Mouse (Mus musculus) embryonic facial prominence, embryonic 13.5 days (tissue): Measurements from ENCODE around the gene Cisd3. TPM values are rescaled to one million over a fixed set of nuclear protein-coding genes. Genes with fewer than 3 reads are reported as not detected.
"Not testable (repeated sequence)": the region's sequence is repeated elsewhere in the genome, so short reads cannot be mapped to it uniquely, and the experiment has no call there.

ENCODE experiments used
- ATAC-seq: fragments of 200-750 bp; cut with Nextera tagmentation; 2 replicates; pipeline ENCODE4 v1.8.0; 2017; ENCODE audit warnings: low read depth; ENCODE audit not compliant: insufficient number of reproducible peaks, insufficient read depth, low FRiP score, low TSS enrichment
- H3K27ac ChIP-seq: fragments of 300-500 bp; sonication (generic); 2 replicates; pipeline ENCODE4 v1.5.1; 2015; ENCODE audit warnings: moderate library complexity, mild to moderate bottlenecking, inconsistent platforms
- H3K27me3 ChIP-seq: fragments of 300-500 bp; sonication (generic); 2 replicates; pipeline ENCODE4 v1.6.1; 2015; ENCODE audit warnings: mild to moderate bottlenecking, inconsistent platforms
- H3K36me3 ChIP-seq: fragments of 300-500 bp; sonication (generic); 2 replicates; pipeline ENCODE4 v1.6.1; 2015; ENCODE audit warnings: mild to moderate bottlenecking, inconsistent platforms
- H3K4me1 ChIP-seq: fragments of 300-500 bp; sonication (generic); 2 replicates; pipeline ENCODE4 v1.6.1; 2015; ENCODE audit warnings: inconsistent platforms
- H3K4me2 ChIP-seq: fragments of 300-500 bp; sonication (generic); 2 replicates; pipeline ENCODE4 v1.6.1; 2015; ENCODE audit warnings: moderate library complexity, mild to moderate bottlenecking, inconsistent platforms
- H3K4me3 ChIP-seq: fragments of 300-500 bp; sonication (generic); 2 replicates; pipeline ENCODE4 v1.5.1; 2015; ENCODE audit warnings: mild to moderate bottlenecking, inconsistent platforms
- H3K9ac ChIP-seq: fragments of 300-500 bp; sonication (generic); 2 replicates; pipeline ENCODE4 v1.6.1; 2015; ENCODE audit warnings: mild to moderate bottlenecking, inconsistent platforms
- H3K9me3 ChIP-seq: fragments of 300-500 bp; sonication (generic); 2 replicates; pipeline ENCODE4 v1.6.1; 2016; ENCODE audit warnings: inconsistent platforms
- WGBS: fragments of 180-500 bp; shearing (Covaris S2); methylation state at CpG from one replicate; pipeline ENCODE4 v1.1.7; 2015; ENCODE audit warnings: mixed read lengths; 5-methylcytosine and 5-hydroxymethylcytosine counted together
- polyA plus RNA-seq: library from polyadenylated mRNA; unstranded; fragments of >200 nt; fragmentation: Nextera tagmentation; extraction: Ambion mirVana; gene quantifications from 2 replicates; pipeline ENCODE4 v1.2.1, GENCODE M21; 2015

The Cisd3 gene
- 12.5 and 13.4 TPM in 2 replicates for polyA plus RNA-seq

GRCm38 (mm10) chr11:97685613-97686321 is at the start of gene Cisd3:
Gene Cisd3, plus strand, starts transcription at chr11:97685826.
- Histone ChIP-seq H3K9me3 (no peaks in the 10 kb centered on the region), H3K4me3 (peak within 1 kb of the TSS; percentile 43), H3K27me3 (no peaks in the 10 kb centered on the region), H3K27ac (no peak within 1 kb of the TSS), H3K36me3 (peaks cover 51% of the 10 kb centered on the region), H3K9ac (peak within 1 kb of the TSS; percentile 55), H3K4me1 (peaks cover 22% of the 10 kb centered on the region), H3K4me2 (peak within 1 kb of the TSS; percentile 80)
- WGBS, result 1% methylated on average over 43 of the region's 43 CpGs
- ATAC-seq, result peak; percentile 73

DNA sequence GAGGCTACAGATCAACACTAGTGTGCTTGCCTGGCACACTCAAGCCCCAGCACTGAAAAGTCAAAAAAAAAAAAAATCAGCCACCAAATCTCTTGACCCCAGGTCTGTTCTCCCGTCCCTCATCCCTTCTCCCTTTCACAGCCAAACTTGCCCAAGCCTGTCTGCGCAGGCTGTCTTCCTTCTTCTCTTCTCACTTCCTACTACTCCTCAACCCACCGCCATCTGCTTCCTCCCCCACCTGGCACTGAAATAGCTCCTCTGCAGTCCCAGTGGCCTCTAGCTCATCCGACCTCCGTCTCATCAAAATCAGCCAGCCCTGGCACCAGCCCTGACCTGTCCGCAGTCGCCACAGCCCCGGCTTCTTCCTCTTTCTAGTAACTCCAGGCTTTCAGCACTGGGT is 44.0 kb upstream of the Cisd3 start:
- Histone ChIP-seq H3K9me3 (no peaks in the 10 kb centered on the region), H3K36me3 (no peaks in the 10 kb centered on the region), H3K27ac (no peak overlapping the region), H3K9ac (no peak overlapping the region), H3K4me2 (no peak overlapping the region), H3K4me1 (no peaks in the 10 kb centered on the region), H3K4me3 (no peak overlapping the region), H3K27me3 (no peaks in the 10 kb centered on the region)
- ATAC-seq, result no peak
- 56% methylated on average over 8 of the region's 8 CpGs for WGBS

- Histone ChIP-seq H3K4me3 (no peak overlapping the region), H3K27me3 (no peaks in the 10 kb centered on the region), H3K36me3 (no peaks in the 10 kb centered on the region), H3K4me1 (no peaks in the 10 kb centered on the region), H3K27ac (no peak overlapping the region), H3K9ac (no peak overlapping the region), H3K9me3 (no peaks in the 10 kb centered on the region), H3K4me2 (no peak overlapping the region)
- no peak for ATAC-seq
- 51% methylated on average over 2 of the region's 2 CpGs for WGBS
These were observed 42.9 kb upstream of the Cisd3 start for GRCm38 (mm10) chr11:97642746-97643145.

GRCm38 (mm10) chr11:97643380-97644055 is 42.1 kb upstream of the Cisd3 start:
- Histone ChIP-seq H3K36me3 (no peaks in the 10 kb centered on the region), H3K4me2 (no peak overlapping the region), H3K27me3 (no peaks in the 10 kb centered on the region), H3K4me3 (no peak overlapping the region), H3K9ac (no peak overlapping the region), H3K4me1 (no peaks in the 10 kb centered on the region), H3K27ac (no peak overlapping the region), H3K9me3 (no peaks in the 10 kb centered on the region)
- ATAC-seq, result no peak
- WGBS, result 77% methylated on average over 8 of the region's 8 CpGs

GRCm38 (mm10) chr11:97644834-97645233 is 40.8 kb upstream of the Cisd3 start:
- no peaks in the 10 kb centered on the region for H3K4me1 ChIP-seq

GRCm38 (mm10) chr11:97648541-97648940 is 37.1 kb upstream of the Cisd3 start:
- not testable (repeated sequence) for H3K4me2 ChIP-seq, H3K27ac ChIP-seq, H3K9me3 ChIP-seq, H3K4me3 ChIP-seq, H3K9ac ChIP-seq, H3K36me3 ChIP-seq, H3K4me1 ChIP-seq, H3K27me3 ChIP-seq, ATAC-seq
- 78% methylated on average over 4 of the region's 4 CpGs for WGBS

More at GRCm38 (mm10) chr11:97644834-97645233, 40.8 kb upstream of the Cisd3 start:
- H3K9me3 ChIP-seq, result no peaks in the 10 kb centered on the region
- no peaks in the 10 kb centered on the region for H3K27me3 ChIP-seq
- no peak overlapping the region for H3K27ac ChIP-seq
- H3K36me3 ChIP-seq, result no peaks in the 10 kb centered on the region
- ATAC-seq, result no peak
- 7% methylated on average over 6 of the region's 6 CpGs for WGBS
- no peak overlapping the region for H3K4me2 ChIP-seq
- no peak overlapping the region for H3K9ac ChIP-seq
- no peak overlapping the region for H3K4me3 ChIP-seq

DNA sequence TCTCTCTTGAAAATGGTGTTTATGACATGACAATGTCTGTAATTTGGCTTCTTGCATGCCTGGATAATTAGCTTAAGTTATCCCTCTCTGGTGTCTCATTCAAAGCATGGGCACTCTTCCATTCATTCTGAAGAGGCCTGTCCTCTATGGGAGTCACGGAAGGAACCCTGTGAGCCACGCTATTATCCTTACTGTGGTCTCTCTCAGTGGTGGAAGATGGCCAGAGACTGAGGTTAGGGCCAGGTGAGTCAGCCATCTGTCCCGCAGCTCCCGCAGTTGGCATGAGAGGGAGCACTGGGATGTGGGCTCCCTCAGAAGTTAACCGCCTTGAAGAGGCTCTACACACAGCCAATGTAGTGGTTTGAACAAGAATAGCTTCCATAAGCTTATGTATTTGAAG is 35.3 kb upstream of the Cisd3 start:
- WGBS, result 57% methylated on average over 5 of the region's 5 CpGs
- H3K9me3 ChIP-seq, result no peaks in the 10 kb centered on the region

DNA sequence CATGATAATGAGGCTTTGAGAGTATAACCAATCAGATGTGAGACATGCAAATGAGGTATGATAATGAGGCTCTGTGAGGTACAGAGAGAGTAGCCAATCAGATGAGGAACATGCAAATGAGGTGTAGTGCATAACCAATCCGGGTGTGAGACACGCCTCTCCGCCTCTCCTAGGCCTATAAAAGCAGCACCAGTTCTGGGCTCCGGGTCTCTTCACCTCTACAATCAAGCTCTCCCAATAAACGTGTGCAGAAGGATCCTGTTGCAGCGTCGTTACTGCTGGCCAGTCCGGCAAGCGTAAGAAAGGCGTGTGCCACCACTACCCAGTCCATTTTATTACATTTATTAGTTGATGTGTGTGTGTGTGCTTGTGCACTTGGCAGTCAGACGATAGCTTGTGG is 32.2 kb upstream of the Cisd3 start:
- H3K27me3 ChIP-seq, H3K4me3 ChIP-seq, H3K9ac ChIP-seq, H3K9me3 ChIP-seq, H3K36me3 ChIP-seq, H3K4me1 ChIP-seq, H3K4me2 ChIP-seq, H3K27ac ChIP-seq, ATAC-seq: not testable (repeated sequence)
- WGBS, result 94% methylated on average over 11 of the region's 11 CpGs

More for the DNA sequence above, 35.3 kb upstream of the Cisd3 start:
- Histone ChIP-seq H3K4me1 (peaks cover 6% of the 10 kb centered on the region; the same call in 1 of the 2 replicates), H3K9ac (no peak overlapping the region), H3K27ac (no peak overlapping the region), H3K4me3 (no peak overlapping the region), H3K36me3 (no peaks in the 10 kb centered on the region), H3K4me2 (no peak overlapping the region), H3K27me3 (no peaks in the 10 kb centered on the region)
- ATAC-seq, result no peak

DNA sequence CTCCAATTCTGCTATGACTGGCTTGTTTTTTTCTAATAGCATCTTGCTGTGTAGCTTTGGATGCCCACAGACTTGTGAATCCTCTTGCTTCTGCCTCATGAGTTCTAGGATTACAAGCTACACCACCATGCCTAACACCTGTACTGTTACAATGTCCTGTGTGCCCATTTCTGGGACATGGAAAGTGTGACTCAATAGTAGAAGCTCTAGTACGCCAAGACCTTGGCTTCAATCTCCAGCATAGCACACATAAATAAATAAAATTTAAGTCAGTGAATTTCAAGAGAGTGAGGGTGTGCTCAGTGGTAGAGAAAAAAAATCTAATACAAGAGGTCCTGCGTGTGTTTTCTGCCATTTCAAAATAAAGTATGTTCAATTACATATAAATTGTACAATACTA is 31.4 kb upstream of the Cisd3 start:
- no peak for ATAC-seq
- WGBS, result 88% methylated on average over 2 of the region's 2 CpGs

DNA sequence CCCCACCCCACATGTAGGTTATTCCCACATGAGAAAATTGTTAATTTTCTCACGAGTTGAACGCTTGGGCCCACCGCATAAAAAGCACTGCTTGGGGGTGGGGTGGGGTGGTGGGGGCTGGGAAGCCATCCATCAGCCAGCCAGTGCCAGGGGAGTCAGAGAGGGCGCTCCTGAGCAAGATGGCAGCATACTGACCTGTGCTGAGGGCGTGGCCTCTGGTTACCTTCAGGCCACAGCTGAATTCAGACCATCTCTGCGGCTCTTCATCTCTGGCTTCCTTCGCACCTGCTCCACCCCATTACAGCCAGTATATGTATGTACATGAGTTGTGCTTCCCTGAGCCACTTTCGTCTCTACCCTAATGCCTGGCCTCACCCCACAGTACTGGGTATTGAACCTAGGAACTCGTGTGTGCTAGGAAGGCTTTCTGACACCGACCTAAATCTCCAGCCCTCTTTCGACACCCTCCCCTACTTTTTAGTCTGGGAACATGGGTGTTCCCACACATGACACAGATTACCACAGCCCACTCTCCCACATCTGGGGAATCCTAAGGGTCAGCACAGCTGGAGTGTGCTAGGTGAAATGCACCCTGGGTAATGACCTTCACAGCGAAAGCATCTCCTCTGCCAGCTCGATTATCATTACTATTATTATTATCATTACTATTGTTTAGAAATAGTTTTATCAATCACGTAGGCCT is 29.2 kb upstream of the Cisd3 start:
- 72% methylated on average over 14 of the region's 14 CpGs for WGBS
- Histone ChIP-seq H3K27ac (no peak overlapping the region), H3K4me3 (no peak overlapping the region), H3K4me1 (peaks cover 22% of the 10 kb centered on the region), H3K27me3 (peaks cover 10% of the 10 kb centered on the region), H3K9me3 (no peaks in the 10 kb centered on the region), H3K36me3 (no peaks in the 10 kb centered on the region), H3K9ac (no peak overlapping the region), H3K4me2 (no peak overlapping the region)
- ATAC-seq, result no peak

More for the DNA sequence above, 31.4 kb upstream of the Cisd3 start:
- no peak overlapping the region for H3K9ac ChIP-seq
- H3K27ac ChIP-seq, result no peak overlapping the region
- no peaks in the 10 kb centered on the region for H3K9me3 ChIP-seq
- H3K4me3 ChIP-seq, result no peak overlapping the region
- peaks cover 12% of the 10 kb centered on the region for H3K4me1 ChIP-seq
- H3K4me2 ChIP-seq, result no peak overlapping the region
- no peaks in the 10 kb centered on the region for H3K36me3 ChIP-seq
- no peaks in the 10 kb centered on the region for H3K27me3 ChIP-seq

GRCm38 (mm10) chr11:97657184-97657945 is 28.3 kb upstream of the Cisd3 start:
- peaks cover 19% of the 10 kb centered on the region for H3K27me3 ChIP-seq
- H3K4me3 ChIP-seq, result no peak overlapping the region
- H3K9me3 ChIP-seq, result no peaks in the 10 kb centered on the region
- H3K4me2 ChIP-seq, result no peak overlapping the region
- ATAC-seq, result no peak
- 37% methylated on average over 4 of the region's 6 CpGs for WGBS
- H3K27ac ChIP-seq, result no peak overlapping the region
- H3K4me1 ChIP-seq, result peaks cover 32% of the 10 kb centered on the region
- H3K36me3 ChIP-seq, result no peaks in the 10 kb centered on the region
- H3K9ac ChIP-seq, result no peak overlapping the region
